Mouse (Mus musculus): ENCODE results near the gene Fignl2.

- TF ChIP-seq POLR2A (IDR thresholded peaks at IDR 0.05; ENCODE audit: control insufficient read depth, extremely low read depth, insufficient read depth, low read length, poor library complexity) = no peak
- no peak for TF ChIP-seq CTCF (IDR thresholded peaks at IDR 0.05; ENCODE audit: borderline replicate concordance, control insufficient read depth, extremely low read depth, insufficient read depth, low read length, poor library complexity)
Observed at GRCm38 (mm10) chr15:101048338-101048896, 29.9 kb downstream of the Fignl2 start.
